Mouse (Mus musculus) right cerebral cortex, adult 2 months (tissue): ENCODE measurements at regions not wholly inside any gene's neighbourhood (a gene's known extent, or its start where the extent isn't known, plus 50 kb on each side); places are given as distances from the start of the nearest gene placed in this dataset.

Experiments
- DNase-seq, 2 experiments: peaks; one replicate each; pipeline ENCODE4 v3.0.0; 2021 to 2022; ENCODE audit warnings: low spot score in 2 of 2

DNA sequence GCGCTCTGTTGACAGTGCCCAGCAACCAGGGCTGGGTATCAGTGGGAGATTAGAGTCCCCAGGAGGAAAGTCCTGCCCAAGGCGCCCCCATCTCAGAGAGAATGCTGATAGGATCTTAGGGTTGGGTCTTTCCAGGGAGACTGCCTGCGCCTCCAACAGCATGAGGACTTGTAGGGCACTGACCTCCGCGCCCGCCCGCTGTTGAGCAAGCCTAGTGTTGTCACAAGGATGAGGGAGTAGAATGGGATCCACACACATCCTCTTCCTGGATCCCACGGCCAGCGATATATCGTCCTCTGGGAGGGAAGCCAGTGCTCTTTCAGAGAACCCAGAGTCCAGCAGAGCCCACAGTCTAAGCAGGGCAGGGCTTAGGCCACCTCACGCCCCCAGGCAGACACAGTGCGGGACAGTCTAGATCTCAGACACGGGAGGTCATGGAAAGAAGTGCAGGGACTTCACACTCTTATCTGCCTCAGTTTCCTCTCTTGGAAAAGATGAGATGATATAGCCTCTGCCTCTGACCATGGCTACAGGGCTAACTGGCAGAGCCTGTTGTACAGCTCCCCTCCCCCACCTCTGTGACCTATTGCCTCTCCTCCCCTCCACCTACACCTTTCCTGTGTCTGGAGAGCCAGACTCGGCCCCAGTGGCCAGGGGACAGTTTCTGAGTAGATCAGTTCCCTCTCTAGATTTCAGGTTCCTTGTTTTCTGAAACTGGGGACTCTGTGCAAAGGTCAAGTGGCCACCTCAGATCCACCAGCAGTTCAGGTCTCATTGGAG lies 52.0 kb upstream of the Dusp5 start:
- DNase-seq, result no peak

DNA sequence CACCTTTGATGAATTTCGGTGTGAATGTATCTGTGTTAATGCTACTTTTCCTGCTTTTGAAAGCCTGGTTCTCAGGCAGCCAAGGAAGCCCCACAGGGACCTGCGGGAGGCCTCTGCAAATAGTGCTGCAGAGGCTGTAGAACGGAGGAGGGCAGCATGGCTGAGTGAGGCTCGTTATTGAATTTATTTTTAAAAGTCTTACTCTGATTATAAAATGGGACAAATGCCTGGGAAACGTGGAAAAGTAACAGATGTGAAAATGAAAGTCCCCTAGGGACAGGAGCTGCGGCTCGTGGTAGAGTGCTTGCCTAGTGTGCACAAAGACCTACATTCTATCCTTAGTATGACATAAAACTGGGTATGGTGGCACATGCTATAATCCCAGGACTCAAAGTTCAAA lies 59.7 kb upstream of the Dusp5 start:
- peak; percentile 44 to 57 for DNase-seq

DNA sequence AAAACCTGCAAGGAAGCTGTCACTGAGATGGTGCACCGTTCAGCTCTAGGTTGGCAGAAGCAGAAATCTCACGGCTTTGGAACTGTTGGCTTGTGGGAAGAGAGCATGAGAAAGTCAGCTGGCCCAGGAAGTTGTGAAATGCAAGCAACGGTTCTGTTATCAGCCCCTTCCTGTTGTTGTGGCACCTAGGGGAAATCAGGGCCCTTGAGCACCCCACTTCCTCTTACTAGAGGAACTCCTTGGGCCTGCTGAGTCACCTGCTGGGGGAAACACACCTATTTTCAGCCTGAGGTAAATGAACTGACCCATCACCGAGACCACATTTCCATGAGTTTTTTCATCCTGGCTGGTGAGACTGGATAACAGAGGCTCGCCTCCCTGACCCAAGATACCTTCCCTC lies 64.2 kb upstream of the Dusp5 start:
- no peak for DNase-seq

DNA sequence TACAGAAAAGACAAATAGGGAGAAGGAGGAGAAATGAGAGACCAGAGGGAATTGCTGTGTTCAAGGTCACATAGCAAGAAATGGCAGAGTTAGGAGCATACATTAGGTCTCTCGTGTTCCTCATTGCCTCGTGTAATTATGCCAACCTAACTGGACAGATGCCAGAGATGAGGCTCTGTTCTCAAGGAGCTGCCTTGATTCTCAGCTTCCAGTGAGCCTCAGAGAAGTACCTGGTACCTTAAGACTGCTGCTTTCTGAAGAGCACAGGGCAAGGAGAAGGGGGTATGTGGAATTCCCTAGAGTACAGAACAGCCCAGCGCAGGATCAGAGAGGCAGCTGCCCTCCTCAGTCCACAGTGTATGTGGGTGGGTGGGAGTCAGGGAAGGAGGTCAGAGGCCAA lies 64.8 kb upstream of the Dusp5 start:
- no peak for DNase-seq

DNA sequence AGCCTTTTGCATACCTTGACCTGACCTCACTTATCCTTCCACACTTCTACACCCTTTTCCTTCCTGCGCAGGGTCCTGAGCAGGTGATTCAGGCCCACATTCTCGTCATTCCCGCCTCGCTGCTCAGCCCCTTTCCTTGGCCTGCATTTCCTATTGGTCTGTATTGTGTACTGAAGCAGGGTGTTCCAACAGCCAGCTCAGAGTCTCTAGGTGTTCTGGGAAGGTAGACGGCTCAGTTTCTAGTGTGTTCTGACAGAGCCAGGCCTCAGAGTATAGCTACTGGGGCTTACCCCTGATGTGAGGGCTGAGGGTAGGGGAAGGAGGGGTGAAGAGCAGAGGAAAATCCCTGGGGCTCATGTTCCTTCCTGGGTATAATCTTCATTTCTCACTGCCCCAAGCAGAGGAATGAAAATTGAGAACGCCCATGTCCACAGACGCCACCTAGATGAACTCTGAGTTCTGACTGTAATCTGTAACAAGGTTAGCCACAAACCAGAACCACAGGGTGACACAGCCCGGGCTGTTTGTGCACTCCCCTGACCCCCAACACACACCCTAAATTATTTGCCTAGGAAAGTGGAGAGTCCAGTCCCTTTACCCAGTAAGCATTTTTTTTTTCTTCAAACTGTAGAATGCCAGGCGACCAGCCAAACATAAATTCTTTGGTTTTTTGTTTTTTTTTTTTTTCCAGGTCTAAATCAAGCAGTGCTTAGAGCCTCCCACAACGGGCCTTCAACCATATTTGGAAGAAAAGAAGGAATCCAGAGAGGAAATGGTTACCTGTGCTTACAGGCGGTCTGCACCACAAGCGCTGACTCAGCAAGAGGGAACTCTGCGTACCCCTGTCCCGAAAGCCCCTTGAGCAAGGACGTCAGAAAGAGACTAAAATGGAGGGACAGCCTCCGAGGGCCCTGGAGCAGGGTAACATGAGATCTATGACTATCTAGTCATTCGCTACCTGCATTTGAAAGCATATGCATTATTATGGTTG lies 67.6 kb upstream of the Dusp5 start:
- DNase-seq, result no peak

DNA sequence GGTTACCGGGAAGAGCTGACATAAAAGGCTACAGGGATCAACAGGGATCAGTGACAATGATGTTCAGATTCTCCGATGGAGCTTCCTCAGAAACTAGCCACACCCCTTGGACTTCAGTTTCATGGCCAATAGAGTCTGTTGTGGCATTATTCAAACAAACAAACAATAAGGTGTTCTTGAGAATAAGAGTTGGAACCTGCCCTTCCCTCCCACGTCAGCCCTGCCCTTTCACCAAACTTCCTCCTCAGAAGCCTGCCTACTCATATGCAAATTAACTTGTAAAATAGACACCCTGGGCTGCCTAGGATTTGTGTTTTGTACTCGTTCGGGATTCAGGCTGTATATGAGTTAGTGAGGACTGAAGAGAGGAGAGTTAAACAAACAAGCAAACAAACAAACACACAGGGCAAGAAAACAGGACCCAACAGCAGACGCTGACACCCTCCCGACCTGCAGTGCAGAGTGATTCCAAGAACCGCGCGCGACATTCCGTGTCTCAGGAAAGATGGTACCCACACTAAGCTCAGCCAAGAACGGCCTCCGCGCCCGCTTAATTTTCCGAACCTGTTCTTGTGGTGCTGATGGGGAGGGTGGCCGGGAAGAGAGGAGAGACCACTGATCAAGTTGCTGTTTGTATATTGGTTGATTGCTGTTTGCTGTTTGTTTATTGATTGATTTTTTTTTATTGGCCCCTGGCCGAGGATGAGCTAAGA lies 68.4 kb upstream of the Dusp5 start:
- no peak for DNase-seq

DNA sequence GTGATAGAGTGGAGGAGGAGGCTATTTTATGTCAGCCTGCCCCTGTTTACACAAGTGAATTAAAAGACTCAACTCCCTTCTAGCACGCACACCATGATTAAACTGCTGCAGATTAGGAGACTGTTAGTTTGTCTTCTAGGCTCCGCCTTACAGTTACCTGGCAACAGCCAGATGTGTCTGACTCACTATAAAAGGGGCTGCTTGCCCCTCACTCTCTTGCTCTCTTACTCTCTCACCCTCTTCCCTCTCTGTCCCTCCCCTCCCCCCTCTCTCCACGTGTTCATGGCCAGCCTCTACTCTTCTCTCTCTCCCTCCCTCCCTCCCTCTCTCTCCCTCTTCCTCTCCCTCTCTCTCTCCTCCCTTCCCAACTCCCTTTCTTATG lies 69.0 kb upstream of the Smndc1 start:
- DNase-seq, result no peak

DNA sequence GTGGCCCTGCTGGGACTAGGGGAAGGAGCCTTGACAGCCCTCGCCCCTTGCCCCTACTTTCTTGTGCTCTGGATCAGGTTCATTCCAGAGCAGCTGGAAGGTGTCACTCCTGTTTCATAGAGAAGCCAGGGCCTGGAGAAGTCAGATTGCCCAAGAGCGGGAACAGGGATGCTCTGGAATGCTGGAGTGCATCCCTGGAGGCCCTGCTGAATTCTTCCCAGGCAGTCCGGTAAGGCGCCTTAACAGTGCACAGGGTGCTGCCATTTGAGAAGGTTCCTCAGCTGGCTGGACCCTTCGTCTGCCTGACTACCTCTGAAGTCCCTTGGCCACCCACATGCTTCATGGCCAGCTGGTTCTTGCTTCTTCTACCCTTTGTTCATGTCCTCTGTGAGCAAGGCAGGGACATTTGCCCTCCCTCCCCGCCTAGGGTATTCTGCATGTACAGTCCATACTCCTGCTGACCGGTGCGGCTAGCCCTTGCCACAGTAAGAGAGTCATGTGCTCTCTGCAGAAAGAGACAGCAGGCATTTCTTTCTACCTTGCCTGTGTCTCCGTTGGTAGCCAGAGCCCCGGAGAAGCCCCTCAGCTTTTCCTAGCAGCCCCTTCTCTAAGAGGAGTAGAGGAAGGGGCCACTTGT lies 68.5 kb upstream of the Smndc1 start:
- DNase-seq, result no peak

DNA sequence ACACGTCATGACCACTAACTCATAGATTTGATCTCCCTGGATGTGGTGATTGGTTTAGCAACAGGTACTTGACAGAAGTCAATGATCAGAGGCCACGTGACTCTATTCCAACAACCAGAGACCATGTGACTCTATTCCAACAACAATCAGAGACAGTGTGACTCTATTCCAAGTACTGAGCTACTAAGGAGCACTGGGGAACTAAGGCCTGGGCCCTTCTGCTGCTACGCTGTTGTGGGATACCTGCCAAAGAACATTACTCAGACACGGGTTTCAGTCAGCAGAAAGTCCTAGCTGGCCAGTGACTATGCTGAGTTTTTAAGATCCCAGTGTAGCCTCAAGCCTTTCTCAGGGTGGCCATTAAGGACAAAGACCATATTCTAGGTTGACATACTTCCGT lies 66.3 kb upstream of the Smndc1 start:
- no peak for DNase-seq

DNA sequence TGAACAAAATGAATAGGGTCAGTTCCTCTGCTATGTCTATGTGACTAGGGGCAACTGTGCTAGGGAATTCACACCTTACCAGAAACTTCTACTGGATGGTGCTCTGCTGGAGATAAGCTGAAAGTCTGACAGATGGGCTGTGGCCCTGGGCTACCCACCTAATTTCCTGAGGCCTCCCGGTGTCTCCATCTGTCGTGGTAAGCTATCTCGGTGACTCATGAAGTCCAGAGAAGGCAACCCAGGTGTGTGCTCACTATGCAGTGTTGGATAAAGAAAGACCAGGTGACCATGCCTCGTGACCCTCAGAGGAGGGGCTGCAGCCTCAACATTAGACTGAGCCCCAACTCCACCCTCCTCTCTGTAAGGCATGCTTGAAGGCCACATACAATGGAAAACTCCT lies 64.2 kb upstream of the Smndc1 start:
- no peak for DNase-seq

DNA sequence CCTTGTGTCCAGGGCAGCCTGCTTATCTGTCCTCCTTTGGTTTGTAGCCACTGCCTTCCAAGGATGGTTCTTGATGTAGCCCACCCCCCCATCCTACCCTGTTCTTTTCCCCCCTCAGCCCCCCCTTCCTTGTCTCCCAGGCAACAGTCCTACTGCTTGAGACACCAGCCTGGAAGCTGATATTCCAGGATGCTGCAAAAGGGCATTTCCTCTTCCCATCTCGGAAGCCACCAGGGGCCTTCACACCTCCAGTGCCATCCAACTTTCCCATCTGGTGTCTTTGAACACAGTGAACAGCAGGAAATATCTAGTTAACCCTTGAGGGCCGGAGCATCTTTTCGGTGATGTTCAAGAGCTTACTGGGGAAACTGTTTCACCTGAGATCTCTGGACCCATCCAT lies 63.7 kb upstream of the Smndc1 start:
- no peak for DNase-seq

DNA sequence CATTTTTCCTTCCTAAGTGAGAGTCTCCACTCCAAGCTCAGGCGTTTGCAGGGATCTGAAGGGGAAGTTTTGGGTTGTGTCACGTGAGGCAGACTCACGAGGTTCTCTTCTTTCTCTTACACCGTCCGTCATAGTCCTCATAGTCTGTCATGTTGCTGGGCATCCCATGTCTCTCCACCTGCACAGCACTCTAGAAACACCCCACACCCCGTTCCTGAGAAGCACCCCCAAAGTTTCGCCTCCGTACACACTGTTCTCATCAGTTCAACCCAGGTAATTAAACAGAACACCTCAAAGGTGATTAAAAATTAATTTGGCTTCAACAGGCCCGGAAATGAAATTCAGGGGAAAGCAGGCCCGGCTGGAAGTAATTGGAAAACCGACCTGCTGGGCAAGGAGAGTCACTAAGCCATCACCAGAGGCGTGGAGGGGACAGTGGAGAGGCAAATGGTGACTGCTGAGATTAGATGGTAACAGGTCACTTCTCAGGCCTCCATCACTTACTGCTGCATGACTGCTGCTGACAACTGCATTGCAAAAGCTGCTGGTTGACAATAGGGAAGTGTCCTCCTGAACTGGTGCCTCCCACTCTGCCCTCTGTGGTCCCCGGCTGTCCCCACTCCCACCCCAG lies 63.1 kb upstream of the Smndc1 start:
- no peak for DNase-seq

DNA sequence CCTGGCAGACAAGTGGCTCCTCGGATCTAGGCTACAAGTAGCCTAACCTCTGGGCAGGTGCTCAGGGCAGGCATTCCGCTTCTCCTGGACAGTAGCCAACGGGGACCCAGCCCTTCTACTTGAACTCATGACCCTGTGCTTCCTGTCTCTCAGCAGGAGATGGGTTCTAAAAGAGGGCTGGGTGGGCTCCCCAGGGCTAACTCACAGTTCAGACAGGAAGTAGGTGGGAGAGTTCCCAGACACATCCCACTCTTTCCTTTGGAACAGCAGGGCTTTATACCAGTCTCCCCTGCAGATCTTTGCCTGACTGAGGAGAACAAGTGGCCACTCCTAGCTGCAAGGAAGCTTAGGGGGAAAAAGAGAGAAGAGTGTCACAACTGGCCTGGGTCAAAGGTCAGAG lies 62.0 kb upstream of the Smndc1 start:
- no peak for DNase-seq

DNA sequence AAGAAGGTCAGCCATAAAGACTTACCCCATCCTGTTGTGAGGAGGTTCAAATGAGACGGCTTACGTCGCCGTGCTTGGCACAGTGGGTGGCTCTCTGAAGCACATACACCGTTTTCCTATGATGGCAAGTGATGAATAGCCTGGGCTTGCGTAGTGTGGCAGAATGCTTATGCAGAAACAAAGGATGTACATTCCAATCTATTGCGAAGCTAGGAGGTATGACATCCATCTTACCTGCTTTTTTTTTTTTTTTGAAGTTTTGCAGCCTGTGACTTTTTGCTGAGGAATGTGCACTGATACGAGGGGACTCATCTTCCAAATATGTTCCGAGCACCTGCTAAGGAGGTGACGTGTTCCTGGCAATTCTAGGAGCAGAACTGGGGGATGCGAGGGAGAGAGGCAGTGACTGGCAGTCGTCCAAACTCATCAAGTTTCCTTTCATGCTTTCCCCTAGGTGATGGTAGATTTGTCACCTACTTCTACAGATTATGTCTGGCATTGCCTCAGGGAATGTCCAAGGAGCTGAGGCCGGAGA lies 61.1 kb upstream of the Smndc1 start:
- DNase-seq, result peak; percentile 46 to 55

DNA sequence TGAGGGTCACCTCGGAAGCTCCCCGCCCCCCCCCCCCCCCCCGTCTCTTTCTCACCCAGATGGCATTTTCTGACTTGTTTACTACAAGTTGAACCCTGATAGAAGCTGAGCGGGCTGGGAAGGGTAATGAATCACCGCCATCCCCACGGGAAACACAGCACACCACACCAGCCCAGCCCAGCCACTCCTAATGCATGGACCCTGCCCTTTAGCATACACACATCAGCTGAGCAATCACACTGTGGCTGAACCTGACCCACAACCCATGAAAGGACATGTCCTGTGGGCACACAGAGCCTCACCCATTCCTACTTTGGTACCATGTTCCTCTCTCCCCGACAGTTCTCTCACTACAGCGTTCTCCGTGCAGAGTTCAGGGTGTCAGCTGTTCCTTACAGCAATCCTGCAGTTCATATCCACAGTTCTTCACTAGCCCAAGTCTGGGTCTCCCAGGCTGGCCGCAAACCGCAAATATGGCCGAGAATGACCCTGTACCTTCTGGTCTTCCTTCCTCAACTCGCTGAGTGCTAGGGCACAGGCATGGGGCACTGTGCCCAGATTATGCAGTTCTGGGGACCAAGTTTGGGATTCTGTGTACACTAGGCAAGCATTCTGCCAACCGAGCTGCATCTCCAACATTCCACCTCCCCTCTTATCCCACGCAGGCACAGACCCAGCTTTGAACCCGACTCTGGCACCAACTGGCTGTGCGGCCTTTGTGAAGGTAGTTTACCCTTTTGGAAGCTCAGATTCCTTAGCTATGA lies 60.4 kb upstream of the Smndc1 start:
- DNase-seq, result no peak

DNA sequence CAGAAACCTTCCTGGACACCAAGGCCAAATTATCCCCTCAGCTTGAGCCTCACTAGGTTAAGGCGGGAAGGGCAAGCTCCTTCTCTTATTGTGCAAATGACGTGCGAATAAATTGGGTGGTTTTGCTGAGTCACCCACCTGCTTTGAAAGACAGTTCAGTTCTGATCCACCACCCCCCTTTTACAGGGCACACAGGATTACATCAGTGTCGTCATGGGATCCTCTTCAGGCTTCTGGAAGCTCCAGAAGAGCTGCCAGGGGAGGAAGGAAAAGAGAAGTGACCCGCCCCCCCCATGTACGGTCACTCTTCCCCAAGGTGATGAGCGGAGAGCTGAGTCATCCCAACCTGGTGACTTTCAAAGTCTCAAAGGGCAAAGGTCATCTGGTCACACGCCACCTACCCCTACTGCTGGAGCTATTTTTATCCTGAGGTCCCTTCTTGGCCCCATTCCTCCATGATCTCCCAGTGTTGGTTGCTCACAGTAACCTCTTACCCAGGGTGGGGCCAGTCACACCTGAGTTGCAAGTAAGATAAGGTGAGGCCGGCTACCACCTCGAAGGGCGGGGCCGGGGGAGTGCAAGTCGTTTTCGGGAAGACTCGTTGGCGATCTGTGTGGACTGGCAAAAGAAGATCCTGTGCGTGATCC lies 58.9 kb upstream of the Smndc1 start:
- no peak for DNase-seq

DNA sequence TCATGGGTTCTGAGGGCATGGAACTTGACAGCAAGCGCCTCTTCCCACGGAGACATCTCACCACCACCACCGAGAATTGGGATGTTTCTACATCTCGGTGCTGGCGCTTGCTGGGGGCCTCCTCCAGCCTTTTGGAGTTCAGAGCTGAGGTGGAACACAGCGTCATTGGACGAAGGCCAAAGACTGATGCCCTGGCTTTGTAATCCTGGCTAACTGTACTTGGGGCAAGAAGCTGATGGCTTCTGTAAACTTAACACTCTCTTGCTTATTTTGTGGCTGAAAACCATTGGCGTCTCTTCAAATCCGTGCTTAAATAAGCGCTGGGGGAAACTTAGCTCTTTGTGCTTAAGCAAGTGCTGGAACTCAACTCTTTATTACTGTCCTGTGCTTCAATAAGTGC lies 57.8 kb upstream of the Smndc1 start:
- no peak for DNase-seq

DNA sequence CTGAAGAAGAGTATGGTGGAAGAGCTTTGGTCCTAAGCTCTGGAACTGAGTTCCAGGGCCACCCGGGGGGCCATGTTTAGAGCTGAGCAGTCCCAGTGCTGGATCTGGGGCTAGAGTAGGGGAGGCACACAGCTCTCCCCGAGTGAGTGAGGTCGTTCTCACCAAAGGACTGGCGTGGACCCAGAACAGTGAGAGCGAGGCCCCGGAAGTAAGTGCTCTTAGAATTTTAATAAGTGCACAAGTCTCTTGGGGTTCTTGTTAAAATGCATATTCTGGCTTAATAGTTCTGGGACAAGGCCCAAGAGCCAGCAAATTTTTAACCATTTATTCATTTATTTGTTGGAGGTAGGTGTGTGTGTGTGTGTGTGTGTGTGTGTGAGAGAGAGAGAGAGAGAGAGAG lies 57.4 kb upstream of the Smndc1 start:
- no peak for DNase-seq

DNA sequence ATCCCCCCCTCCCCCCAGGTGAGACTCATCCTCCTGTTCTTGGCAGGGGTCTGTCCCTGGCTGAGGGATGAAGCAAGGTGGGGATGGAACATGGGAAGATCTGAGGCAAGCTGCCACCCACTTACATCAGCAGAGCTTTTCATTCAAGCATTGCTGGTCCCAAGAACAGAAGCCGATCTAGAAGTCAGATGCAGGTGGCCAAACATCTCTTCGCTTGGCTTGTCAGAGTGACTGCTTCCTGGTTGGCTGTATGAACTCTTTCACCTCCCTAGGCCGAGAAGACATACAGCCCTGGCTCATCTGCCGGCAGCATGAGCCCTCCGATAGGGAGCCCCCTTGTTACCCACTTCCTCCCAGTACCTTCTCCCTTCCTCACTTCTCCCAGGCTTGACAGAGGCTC lies 55.8 kb upstream of the Smndc1 start:
- no peak for DNase-seq

DNA sequence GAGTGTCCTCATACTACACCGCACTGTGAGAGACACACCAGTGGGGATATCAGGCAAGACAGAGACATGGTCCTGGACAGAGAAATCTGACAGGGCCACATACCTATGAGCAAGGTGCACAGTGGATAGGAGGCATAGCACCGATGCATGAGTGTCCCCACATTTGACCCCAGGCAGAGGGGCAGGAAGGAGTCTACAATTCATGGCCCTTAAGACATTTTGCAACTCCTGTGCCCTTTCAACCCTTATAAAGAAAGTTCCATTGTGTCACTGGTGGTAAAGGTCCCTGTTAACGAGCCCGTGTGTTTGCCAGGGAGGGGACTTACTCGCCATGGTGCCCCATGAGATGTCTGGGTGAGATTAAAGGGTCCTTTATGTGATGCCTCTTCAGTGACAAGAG lies 54.3 kb upstream of the Smndc1 start:
- no peak for DNase-seq
